Mouse (Mus musculus): ENCODE measurements around the gene Pdcd1lg2. TPM values are rescaled to one million over a fixed set of nuclear protein-coding genes. Genes with fewer than 3 reads are reported as not detected.
A peak's percentile ranks its signal among the peaks of the same experiment; 100 is the strongest.

The Pdcd1lg2 gene
- not detected for total RNA-seq (2022)

GRCm38 (mm10) chr19:29410619-29411018, at the start of gene Pdcd1lg2:
Pdcd1lg2 (plus strand) TSS chr19:29410919.
- DNase-seq (ENCODE audit: low spot score in 2 of 2) = no peak

DNA sequence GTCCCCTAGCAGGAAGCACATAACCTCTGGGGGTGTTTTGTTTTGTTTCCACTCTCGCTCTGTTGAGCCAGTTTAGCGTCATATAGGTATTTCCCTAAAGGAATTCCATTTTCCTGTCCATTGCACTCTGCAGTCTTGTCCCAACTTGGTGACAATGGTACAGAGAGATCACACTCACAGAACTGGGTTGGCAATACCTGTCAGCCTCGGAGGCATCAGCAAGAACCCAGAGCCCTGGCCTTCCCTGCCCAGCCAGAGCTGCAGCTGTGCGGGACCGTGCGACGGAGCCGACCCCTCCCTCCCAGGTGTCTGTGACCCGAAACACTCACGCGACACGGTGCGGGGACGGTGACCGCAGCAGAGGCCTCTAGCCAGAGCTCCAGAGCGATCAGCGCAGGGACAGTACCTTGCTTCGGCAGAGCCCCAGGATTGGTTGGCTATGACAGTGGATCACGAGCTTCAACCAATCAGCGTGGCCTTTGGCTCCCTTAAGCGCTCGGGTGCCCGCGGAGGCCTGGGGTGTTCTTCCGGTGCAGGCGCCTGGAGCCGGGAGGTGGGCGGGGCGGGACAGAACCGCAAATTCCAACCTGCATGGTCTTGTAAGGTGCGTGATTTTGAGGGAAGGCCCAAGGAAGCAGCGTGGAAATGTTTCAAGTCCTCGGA, 49.1 kb upstream of the Pdcd1lg2 start:
- DNase-seq (ENCODE audit: low spot score in 2 of 2) = peak; percentile 84 to 88

GRCm38 (mm10) chr19:29362173-29362930, 48.4 kb upstream of the Pdcd1lg2 start:
- DNase-seq (ENCODE audit: low spot score in 2 of 2) = no peak

- no peak for DNase-seq (ENCODE audit: low spot score in 2 of 2)
Measured at GRCm38 (mm10) chr19:29363557-29363956, 47.2 kb upstream of the Pdcd1lg2 start.

GRCm38 (mm10) chr19:29364076-29364475, 46.6 kb upstream of the Pdcd1lg2 start:
- no peak for DNase-seq (ENCODE audit: low spot score in 2 of 2)

- no peak for DNase-seq (ENCODE audit: low spot score in 2 of 2)
Measured at GRCm38 (mm10) chr19:29365105-29365504, 45.6 kb upstream of the Pdcd1lg2 start.

- DNase-seq (ENCODE audit: low spot score in 2 of 2) = no peak
Measured at GRCm38 (mm10) chr19:29366226-29366968, 44.3 kb upstream of the Pdcd1lg2 start.

- DNase-seq (ENCODE audit: low spot score in 2 of 2) = peak; percentile 31 to 61
Measured at GRCm38 (mm10) chr19:29366969-29367622, 43.6 kb upstream of the Pdcd1lg2 start, which contains the start of the genes Plgrkt and Cd274. Plgrkt (minus strand) TSS chr19:29367390. Cd274 (plus strand) TSS chr19:29367455.

DNA sequence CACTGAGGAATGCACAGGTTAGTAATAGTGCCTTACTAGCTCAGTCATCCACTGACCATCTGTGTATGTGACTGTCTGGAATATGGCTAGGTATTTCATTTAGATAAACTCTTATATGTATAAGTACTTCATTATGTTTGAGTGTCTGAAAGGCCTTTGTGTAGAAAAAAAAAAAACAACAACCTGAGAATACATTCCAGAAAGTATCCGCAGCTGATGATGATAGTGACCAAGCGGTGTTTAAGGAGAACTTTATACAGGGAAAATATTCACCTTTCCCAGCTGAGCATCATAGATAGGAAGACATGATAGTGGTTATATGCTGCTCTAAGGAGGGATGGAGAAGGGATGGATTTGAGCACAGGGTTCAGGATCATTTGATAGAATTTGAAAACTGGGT, 42.7 kb upstream of the Pdcd1lg2 start:
- DNase-seq (ENCODE audit: low spot score in 2 of 2) = no peak

GRCm38 (mm10) chr19:29368671-29369309, 41.9 kb upstream of the Pdcd1lg2 start:
- DNase-seq (ENCODE audit: low spot score in 2 of 2) = no peak

DNA sequence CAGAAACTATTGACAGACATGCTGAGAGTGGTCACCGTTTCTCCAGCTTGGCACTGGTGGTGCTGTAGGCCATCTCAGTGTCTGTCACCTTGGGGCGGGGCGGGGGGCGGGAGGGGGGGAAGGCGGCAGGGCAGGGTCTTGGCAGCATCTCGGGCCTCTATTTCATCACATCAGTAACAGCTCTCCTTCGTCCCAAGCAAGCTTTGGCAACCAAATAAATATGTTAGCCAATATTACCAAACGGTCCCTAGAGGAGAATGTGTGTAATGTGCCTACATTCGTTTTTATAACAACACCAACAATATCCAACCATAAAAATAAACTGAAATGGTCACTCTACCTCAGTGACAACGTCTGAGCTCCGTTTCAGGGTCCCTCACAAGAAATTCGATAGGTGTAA, 40.6 kb upstream of the Pdcd1lg2 start:
- DNase-seq (ENCODE audit: low spot score in 2 of 2) = no peak

DNA sequence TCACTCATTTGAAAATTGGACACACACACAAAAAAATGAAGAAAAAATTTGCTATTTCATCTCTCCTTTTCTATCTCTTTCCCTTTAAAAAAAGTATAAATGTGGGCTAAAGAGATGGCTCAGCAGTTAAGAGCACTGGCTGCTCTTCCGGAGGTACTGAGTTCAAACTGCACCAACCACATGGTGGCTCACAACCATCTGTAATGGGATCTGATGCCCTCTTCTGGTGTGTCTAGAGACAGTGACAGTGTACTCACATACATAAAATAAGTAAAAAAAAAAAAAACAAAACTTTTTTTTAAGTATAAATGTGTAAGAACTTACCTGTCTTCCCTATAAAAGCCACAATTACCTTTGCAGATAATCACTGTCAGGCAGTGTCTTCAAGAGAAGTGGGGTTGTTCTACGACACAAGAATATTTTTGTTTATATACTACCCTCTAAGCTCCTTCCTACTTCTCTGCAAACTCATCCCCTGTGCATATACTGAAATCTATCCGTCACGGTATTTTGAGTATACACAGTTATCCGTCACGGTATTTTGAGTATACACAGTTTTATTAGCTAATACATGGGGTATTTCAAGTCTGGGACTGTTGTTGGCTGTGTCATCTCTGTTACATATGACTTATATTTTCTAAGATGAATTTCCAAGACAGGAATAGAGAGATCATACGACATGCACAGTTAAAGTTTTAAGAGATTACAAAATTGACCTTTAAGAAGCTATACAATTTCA, 40.0 kb upstream of the Pdcd1lg2 start:
- no peak for DNase-seq (ENCODE audit: low spot score in 2 of 2)

DNA sequence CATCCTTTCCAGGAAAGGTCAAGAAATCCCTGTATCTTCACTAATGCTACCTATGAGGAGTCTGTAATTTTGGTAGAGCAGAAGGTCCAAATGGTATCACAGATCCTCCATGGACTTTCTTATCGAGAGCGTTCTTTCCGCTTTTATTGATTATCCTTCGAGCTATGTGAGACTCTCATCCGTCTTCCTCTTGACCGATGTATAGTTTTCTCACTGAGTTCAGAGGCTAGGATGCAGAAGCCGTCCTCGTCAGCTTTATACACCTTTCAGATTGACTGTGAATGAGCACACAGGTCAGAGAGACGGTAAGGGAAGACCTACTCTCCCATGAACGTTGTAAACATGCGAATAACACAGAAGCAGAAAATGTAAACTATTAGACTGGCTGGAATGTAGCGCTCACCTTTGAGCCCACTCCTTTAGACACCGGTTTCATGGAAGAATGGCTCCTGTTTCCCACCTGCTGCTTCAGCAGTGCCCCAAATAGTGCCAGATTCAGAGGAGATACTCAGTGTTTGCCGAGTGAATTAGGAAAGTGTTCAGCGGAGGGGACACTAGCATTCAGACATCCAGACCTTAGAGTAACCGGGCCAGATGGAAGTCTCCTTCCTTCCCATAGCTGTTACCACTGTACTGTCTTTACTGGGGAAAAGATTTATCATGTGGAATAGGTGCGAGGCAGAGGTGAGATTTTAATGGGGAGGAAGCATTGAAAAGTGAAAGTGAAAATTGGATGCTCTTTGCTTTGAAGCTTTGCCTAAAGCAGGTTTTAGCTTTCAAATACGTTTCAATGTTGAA, 39.2 kb upstream of the Pdcd1lg2 start:
- no peak for DNase-seq (ENCODE audit: low spot score in 2 of 2)

GRCm38 (mm10) chr19:29372138-29372537, 38.6 kb upstream of the Pdcd1lg2 start:
- no peak for DNase-seq (ENCODE audit: low spot score in 2 of 2)

GRCm38 (mm10) chr19:29372621-29373020, 38.1 kb upstream of the Pdcd1lg2 start:
- DNase-seq (ENCODE audit: low spot score in 2 of 2) = no peak

GRCm38 (mm10) chr19:29373438-29373837, 37.3 kb upstream of the Pdcd1lg2 start:
- DNase-seq (ENCODE audit: low spot score in 2 of 2) = no peak

DNA sequence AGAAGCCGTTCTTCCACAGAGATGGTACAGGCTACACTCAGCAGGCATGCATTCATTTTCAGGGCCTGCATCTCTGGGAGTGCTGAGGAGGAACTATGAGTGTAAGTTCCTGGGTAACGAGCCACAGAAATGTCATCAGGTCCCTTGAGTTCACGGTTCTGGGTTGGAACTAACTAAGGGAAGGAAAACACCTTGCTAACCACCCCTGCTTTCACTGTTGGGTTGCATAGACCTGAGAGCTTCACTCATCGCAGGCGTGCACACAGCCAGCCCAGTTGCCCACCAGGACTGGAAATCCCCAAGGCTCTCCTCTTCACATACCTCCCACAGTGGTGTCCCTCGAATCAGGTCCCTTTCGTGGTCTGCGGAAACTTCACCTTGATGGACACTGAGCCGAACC, 35.8 kb upstream of the Pdcd1lg2 start:
- DNase-seq (ENCODE audit: low spot score in 2 of 2) = no peak

- DNase-seq (ENCODE audit: low spot score in 2 of 2) = no peak
Measured at GRCm38 (mm10) chr19:29376382-29376781, 34.3 kb upstream of the Pdcd1lg2 start.

GRCm38 (mm10) chr19:29379839-29380603, 30.7 kb upstream of the Pdcd1lg2 start:
- DNase-seq (ENCODE audit: low spot score in 2 of 2) = no peak

Data from gastrocnemius, adult 8-10 months (tissue).